Mouse (Mus musculus) small intestine, adult 2 months (tissue): ENCODE data around the gene Gm29133.

Source experiments
- CTCF ChIP-seq: fragments of 200-500 bp; IDR thresholded peaks from 2 replicates; pipeline ENCODE4 v1.5.1; 2012; ENCODE audit warnings: low read depth, mild to moderate bottlenecking, control low read depth, inconsistent platforms, low read length, moderate library complexity, mixed read lengths; ENCODE audit not compliant: insufficient replicate concordance, insufficient read length; ENCODE audit errors: extremely low read depth
- POLR2A ChIP-seq: fragments of 200-500 bp; IDR thresholded peaks from 2 replicates; pipeline ENCODE4 v1.6.1; 2012; ENCODE audit warnings: low read depth, mild to moderate bottlenecking, control low read depth, inconsistent platforms, low read length, moderate library complexity

GRCm38 (mm10) chr3:75834827-75835226, 86.8 kb downstream of the Gm29133 start:
- TF ChIP-seq POLR2A (no peak), CTCF (no peak)
